Mouse (Mus musculus): ENCODE data around the gene Camsap2. TPM values are rescaled to one million over a fixed set of nuclear protein-coding genes. Genes with fewer than 3 reads are reported as not detected.
A peak's percentile ranks its signal among the peaks of the same experiment; 100 is the strongest.

Camsap2 gene
- polyA plus RNA-seq, 1 experiment from 2014 or later: 13.2 TPM

DNA sequence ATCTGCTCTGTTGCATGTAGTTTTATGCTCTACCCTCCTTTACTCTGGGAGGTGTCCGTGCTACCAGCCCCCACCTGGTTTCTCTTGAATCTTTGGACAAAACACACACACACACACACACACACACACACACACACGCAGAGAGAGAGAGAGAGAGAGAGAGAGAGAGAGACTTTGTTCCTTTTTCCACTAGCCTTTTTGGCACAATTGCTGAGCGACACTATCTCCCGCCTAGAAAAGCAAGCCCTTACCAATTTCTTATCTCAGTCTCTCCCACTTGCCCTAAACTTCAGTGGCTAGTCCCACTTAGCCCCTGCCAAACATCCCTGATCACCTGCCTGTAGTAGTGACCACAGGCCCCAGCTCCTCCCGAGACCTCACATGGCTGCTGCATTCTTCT, 101.4 kb downstream of the Camsap2 start:
- Histone ChIP-seq H3K27ac (ENCODE audit: low read depth, low read length) (no peak overlapping the region), H3K27me3 (replicated peaks; ENCODE audit: control insufficient read depth, insufficient read depth, low read length) (0 out of 2 replicates have a peak, but pooled peaks cover 2% of the 10 kb centered on the region), H3K9me3 (ENCODE audit: control insufficient read depth, low read length) (no peaks in the 10 kb centered on the region), H3K4me2 (no peak overlapping the region), H3K9ac (ENCODE audit: low read depth, low read length) (no peak overlapping the region), H3K36me3 (ENCODE audit: control insufficient read depth, insufficient read depth, low read length) (no peaks in the 10 kb centered on the region), H3K4me1 (replicated peaks; ENCODE audit: control insufficient read depth, insufficient read depth, low read length) (no peaks in the 10 kb centered on the region), H3K4me3 (ENCODE audit: low read depth, low read length) (no peak overlapping the region)
- 78% methylated on average over 4 of the region's 5 CpGs for WGBS
- ATAC-seq (replicated peaks; ENCODE audit: low FRiP score): no peak
- DNase-seq (ENCODE audit: low spot score): no peak

DNA sequence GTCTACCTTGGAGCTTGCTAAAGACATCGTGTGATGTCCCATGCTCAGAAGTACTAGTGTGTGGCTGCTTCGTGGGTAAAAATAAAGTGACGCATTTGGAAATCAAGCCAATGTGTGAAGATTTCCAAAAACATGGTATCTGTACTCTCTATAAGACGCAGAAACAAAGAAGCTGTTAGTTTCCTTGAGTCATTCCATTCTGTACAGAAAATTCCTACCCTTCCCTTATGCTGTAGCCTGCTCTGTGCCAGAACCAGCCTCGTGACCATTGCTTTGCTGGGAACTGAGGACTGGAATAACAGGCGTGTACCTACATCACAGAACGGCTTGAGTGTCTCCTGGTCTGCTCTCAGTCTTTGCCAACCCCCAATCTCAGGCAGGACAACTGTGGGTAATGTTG, 104.1 kb downstream of the Camsap2 start:
- WGBS: 83% methylated on average over 7 of the region's 7 CpGs

DNA sequence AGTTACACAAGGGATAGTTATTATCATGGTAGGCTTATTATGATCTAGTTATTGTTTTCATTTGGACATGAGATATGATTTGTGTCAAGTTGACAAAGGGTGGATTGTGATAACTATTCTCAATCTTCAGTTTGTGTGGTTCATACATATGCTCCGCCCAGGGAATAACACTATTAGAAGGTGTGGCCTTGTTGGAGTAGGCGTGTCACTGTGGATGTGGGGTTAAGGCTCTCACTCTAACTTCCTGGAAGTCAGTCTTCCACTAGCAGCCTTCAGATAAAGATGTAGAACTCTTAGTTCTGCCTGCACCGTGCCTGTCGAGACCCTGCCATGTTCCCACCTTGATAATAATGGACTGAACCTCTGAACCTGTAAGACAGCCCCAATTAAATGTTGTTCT, 107.4 kb downstream of the Camsap2 start:
- WGBS: 71% methylated on average over 4 of the region's 4 CpGs
- Histone ChIP-seq H3K36me3 (ENCODE audit: control insufficient read depth, insufficient read depth, low read length) (no peaks in the 10 kb centered on the region), H3K4me2 (no peak overlapping the region), H3K27me3 (replicated peaks; ENCODE audit: control insufficient read depth, insufficient read depth, low read length) (peaks cover 19% of the 10 kb centered on the region), H3K4me1 (replicated peaks; ENCODE audit: control insufficient read depth, insufficient read depth, low read length) (no peaks in the 10 kb centered on the region), H3K9me3 (ENCODE audit: control insufficient read depth, low read length) (no peaks in the 10 kb centered on the region), H3K9ac (ENCODE audit: low read depth, low read length) (no peak overlapping the region), H3K4me3 (ENCODE audit: low read depth, low read length) (no peak overlapping the region), H3K27ac (ENCODE audit: low read depth, low read length) (no peak overlapping the region)
- ATAC-seq (replicated peaks; ENCODE audit: low FRiP score) (no peak), DNase-seq (ENCODE audit: low spot score) (no peak)

More for the DNA sequence above, 104.1 kb downstream of the Camsap2 start:
- Histone ChIP-seq H3K36me3 (ENCODE audit: control insufficient read depth, insufficient read depth, low read length) (no peaks in the 10 kb centered on the region), H3K4me1 (replicated peaks; ENCODE audit: control insufficient read depth, insufficient read depth, low read length) (no peaks in the 10 kb centered on the region), H3K9me3 (ENCODE audit: control insufficient read depth, low read length) (no peaks in the 10 kb centered on the region), H3K4me2 (no peak overlapping the region), H3K4me3 (ENCODE audit: low read depth, low read length) (no peak overlapping the region), H3K27ac (ENCODE audit: low read depth, low read length) (no peak overlapping the region), H3K9ac (ENCODE audit: low read depth, low read length) (no peak overlapping the region), H3K27me3 (replicated peaks; ENCODE audit: control insufficient read depth, insufficient read depth, low read length) (no peaks in the 10 kb centered on the region)
- DNase-seq (ENCODE audit: low spot score) (no peak), ATAC-seq (replicated peaks; ENCODE audit: low FRiP score) (no peak)

DNA sequence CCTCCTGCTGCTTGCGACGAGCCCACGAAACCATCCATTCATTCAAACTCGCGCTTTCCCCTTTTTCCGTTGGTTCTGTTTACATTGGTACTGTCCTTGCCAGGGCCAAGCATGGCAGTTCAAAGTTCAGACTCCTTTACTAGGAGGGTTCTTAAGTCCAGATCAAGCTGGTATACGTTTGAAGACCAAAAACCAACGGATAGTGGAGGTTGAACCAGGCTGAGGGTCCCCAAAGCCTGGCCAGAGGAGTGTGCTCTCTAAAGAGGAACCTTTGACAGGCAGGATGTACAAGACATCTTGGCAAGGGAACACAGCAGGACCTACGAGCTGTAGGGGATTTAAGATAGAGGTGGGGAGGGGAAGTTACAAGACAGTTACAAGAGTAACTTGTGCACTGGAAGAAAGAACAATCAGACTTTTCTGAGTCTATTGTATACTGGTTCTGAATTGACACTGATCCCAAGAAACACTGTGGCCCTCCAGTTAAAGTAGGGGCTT, 111.3 kb downstream of the Camsap2 start:
- H3K4me3 ChIP-seq (ENCODE audit: low read depth, low read length): peak overlapping the region; percentile 57
- ATAC-seq (replicated peaks; ENCODE audit: low FRiP score) (no peak), DNase-seq (ENCODE audit: low spot score) (no peak)
- H3K27ac ChIP-seq (ENCODE audit: low read depth, low read length): peak overlapping the region; percentile 43; the same call in 1 of the 2 replicates
- H3K36me3 ChIP-seq (ENCODE audit: control insufficient read depth, insufficient read depth, low read length): no peaks in the 10 kb centered on the region
- H3K9me3 ChIP-seq (ENCODE audit: control insufficient read depth, low read length): no peaks in the 10 kb centered on the region
- peak overlapping the region; percentile 57 for H3K9ac ChIP-seq (ENCODE audit: low read depth, low read length)
- peaks cover 43% of the 10 kb centered on the region for H3K27me3 ChIP-seq (replicated peaks; ENCODE audit: control insufficient read depth, insufficient read depth, low read length)
- peak overlapping the region; percentile 85 for H3K4me2 ChIP-seq
- WGBS: 2% methylated on average over 9 of the region's 9 CpGs
- H3K4me1 ChIP-seq (replicated peaks; ENCODE audit: control insufficient read depth, insufficient read depth, low read length): peaks cover 11% of the 10 kb centered on the region; the same call in 1 of the 2 replicates

DNA sequence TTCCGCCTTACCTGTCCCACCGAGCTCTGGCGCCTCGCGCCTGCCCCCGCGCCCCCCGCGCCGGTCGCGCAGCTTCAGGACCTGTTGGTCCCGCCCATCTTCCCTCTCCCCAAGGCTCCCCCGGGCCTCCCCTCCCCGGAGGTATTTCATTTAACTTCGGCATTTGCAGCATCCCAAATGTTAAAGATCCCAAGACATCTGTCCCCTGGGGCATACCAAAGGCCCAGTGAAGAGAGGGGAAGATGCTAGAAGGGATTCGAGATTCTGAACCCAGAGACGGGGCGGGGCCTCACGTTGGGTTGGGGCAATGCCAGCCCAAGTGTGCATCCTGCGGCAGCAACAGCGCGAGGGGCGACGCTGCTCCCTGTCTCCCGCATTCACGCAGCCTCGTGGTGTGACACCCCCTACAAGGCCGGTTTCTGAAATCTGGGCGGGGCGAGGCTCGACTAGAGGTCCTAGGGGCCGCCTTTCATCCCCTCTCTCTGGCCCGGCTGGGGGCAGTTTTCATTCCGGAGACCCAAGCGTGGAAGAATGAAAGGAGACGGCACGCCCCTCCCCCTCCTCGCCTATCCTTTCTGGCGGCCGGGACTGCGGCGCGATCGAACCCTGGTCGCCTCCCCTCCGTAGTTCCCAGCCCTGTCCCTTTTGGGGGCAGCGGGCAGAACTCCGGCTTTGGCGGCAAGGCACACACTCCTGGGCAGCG, 111.9 kb downstream of the Camsap2 start, which contains the start of gene Inava:
TSS of gene Inava (minus strand) at position 373 of the 703 bp plus-strand sequence.
- WGBS: 1% methylated on average over 51 of the region's 51 CpGs

DNA sequence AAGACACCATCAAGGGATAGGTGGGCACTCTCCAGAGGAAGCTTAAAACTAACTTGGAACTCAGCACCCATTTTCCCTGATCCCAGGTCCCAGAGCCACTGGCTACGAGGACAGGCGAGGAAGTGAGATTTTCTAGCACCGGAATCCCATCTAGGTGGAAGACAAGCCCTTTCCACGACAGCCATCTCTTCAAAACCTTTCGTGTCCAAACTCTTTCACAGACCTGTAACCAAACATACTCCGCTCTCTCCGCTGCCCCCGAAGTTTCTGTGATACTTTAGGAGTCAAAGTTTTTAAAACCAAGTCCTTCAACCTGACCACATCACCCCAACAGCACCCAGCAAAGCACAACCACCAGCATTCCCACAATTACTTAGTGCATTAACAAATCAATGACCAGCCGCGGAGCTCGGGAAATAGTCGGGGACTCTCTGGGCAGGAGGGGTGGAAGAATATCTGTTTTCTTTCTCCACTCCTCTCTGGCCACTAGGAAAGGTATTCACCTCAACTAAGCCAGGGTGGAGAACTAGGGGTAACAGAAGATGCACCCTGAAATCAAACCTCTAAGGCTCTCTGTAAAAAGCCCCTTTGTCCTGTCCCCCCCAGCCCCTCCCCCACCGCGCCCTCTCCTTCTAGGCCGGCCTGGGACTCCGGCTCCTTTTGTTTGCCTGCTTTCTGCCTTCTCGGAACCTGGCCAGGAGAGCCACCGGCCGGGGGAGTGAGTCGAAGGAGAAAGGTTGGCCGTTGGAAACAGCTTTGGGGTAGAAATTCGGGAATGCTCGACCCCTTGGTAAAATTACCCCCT, 112.7 kb downstream of the Camsap2 start:
- ATAC-seq (replicated peaks; ENCODE audit: low FRiP score) (no peak), DNase-seq (ENCODE audit: low spot score) (peak; percentile 41)
- peaks cover 43% of the 10 kb centered on the region for H3K27me3 ChIP-seq (replicated peaks; ENCODE audit: control insufficient read depth, insufficient read depth, low read length)
- no peaks in the 10 kb centered on the region for H3K9me3 ChIP-seq (ENCODE audit: control insufficient read depth, low read length)
- H3K9ac ChIP-seq (ENCODE audit: low read depth, low read length): peak overlapping the region; percentile 21; the same call in 1 of the 2 replicates
- H3K4me3 ChIP-seq (ENCODE audit: low read depth, low read length): peak overlapping the region; percentile 57
- 5% methylated on average over 23 of the region's 23 CpGs for WGBS
- H3K27ac ChIP-seq (ENCODE audit: low read depth, low read length): no peak overlapping the region
- peak overlapping the region; percentile 85 for H3K4me2 ChIP-seq
- H3K4me1 ChIP-seq (replicated peaks; ENCODE audit: control insufficient read depth, insufficient read depth, low read length): peaks cover 22% of the 10 kb centered on the region
- no peaks in the 10 kb centered on the region for H3K36me3 ChIP-seq (ENCODE audit: control insufficient read depth, insufficient read depth, low read length)

More for the DNA sequence above, 111.9 kb downstream of the Camsap2 start, which contains the start of gene Inava:
- peak; percentile 74 for DNase-seq (ENCODE audit: low spot score)
- H3K36me3 ChIP-seq (ENCODE audit: control insufficient read depth, insufficient read depth, low read length): no peaks in the 10 kb centered on the region
- peak within 1 kb of the TSS; percentile 43 for H3K27ac ChIP-seq (ENCODE audit: low read depth, low read length)
- H3K4me3 ChIP-seq (ENCODE audit: low read depth, low read length): peak within 1 kb of the TSS; percentile 57
- peaks cover 43% of the 10 kb centered on the region for H3K27me3 ChIP-seq (replicated peaks; ENCODE audit: control insufficient read depth, insufficient read depth, low read length)
- H3K9me3 ChIP-seq (ENCODE audit: control insufficient read depth, low read length): no peaks in the 10 kb centered on the region
- peak within 1 kb of the TSS; percentile 57 for H3K9ac ChIP-seq (ENCODE audit: low read depth, low read length)
- peak; percentile 65 for ATAC-seq (replicated peaks; ENCODE audit: low FRiP score)
- H3K4me1 ChIP-seq (replicated peaks; ENCODE audit: control insufficient read depth, insufficient read depth, low read length): peaks cover 16% of the 10 kb centered on the region
- H3K4me2 ChIP-seq: peak within 1 kb of the TSS; percentile 85

DNA sequence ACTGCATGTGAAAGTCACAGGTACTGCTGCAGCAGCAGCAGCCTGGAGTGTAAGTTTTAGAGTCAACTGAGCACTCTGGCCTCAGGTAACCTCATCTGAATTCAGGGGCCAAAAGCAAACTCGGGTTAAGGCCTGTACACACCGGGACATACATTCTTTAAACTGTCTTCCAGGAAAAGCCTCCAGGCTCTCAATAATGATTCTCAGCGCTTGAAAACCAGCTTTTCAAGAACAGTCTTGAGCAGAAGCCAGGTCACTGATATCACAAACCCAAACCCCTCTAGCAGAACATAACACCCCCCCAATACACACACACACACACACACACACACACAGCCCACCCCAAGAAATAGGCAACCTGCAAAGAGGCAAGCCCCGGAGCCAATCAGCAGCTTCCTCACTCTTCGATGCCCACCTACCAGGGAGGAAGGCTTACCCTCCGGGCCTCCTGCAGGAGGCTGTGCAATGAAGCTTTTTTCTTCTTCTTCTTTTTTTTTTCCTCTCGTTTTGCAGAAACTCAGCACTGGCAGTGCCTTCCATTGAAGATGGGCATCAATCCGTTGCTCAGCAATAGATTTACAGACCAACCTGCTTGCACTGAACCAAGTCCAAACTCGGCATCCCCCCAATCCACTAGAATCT, 113.5 kb downstream of the Camsap2 start:
- H3K27me3 ChIP-seq (replicated peaks; ENCODE audit: control insufficient read depth, insufficient read depth, low read length): peaks cover 43% of the 10 kb centered on the region
- peak overlapping the region; percentile 85 for H3K4me2 ChIP-seq
- DNase-seq (ENCODE audit: low spot score): no peak
- H3K9ac ChIP-seq (ENCODE audit: low read depth, low read length): no peak overlapping the region
- no peaks in the 10 kb centered on the region for H3K9me3 ChIP-seq (ENCODE audit: control insufficient read depth, low read length)
- H3K4me1 ChIP-seq (replicated peaks; ENCODE audit: control insufficient read depth, insufficient read depth, low read length): peaks cover 22% of the 10 kb centered on the region
- no peak for ATAC-seq (replicated peaks; ENCODE audit: low FRiP score)
- 6% methylated on average over 9 of the region's 9 CpGs for WGBS
- H3K4me3 ChIP-seq (ENCODE audit: low read depth, low read length): peak overlapping the region; percentile 57
- H3K36me3 ChIP-seq (ENCODE audit: control insufficient read depth, insufficient read depth, low read length): no peaks in the 10 kb centered on the region
- H3K27ac ChIP-seq (ENCODE audit: low read depth, low read length): no peak overlapping the region

DNA sequence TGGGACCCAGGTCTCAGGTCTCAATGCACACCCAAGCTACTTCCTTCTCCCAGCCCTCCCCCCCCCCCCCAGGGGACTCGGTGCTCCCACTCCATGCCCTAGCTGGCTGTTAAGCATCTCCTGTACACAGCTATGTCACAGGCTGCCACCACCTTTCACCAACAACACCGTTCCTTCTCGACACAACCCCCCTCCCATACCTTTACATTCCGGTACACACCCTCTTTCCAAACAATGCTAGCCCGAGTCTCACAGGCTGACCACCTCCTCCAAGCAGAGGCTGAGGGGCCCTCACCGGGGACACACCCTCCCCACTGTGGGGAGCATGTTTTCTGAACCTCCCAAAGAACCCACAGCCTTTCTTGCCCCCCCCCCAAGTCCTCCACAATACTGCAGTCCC, 114.3 kb downstream of the Camsap2 start:
- no peak overlapping the region for H3K27ac ChIP-seq (ENCODE audit: low read depth, low read length)
- no peaks in the 10 kb centered on the region for H3K36me3 ChIP-seq (ENCODE audit: control insufficient read depth, insufficient read depth, low read length)
- H3K4me1 ChIP-seq (replicated peaks; ENCODE audit: control insufficient read depth, insufficient read depth, low read length): peaks cover 22% of the 10 kb centered on the region
- H3K9ac ChIP-seq (ENCODE audit: low read depth, low read length): no peak overlapping the region
- H3K9me3 ChIP-seq (ENCODE audit: control insufficient read depth, low read length): no peaks in the 10 kb centered on the region
- H3K4me3 ChIP-seq (ENCODE audit: low read depth, low read length): no peak overlapping the region
- peak overlapping the region; percentile 85 for H3K4me2 ChIP-seq
- H3K27me3 ChIP-seq (replicated peaks; ENCODE audit: control insufficient read depth, insufficient read depth, low read length): peaks cover 43% of the 10 kb centered on the region
- ATAC-seq (replicated peaks; ENCODE audit: low FRiP score): no peak
- no peak for DNase-seq (ENCODE audit: low spot score)
- WGBS: 13% methylated on average over 6 of the region's 6 CpGs
